Mouse (Mus musculus) gastrocnemius, adult 8-10 months (tissue): Measurements from ENCODE around the gene Gm13283. TPM values are rescaled to one million over a fixed set of nuclear protein-coding genes. Genes with fewer than 3 reads are reported as not detected.

Experiments
- total RNA-seq, 4 experiments: library from RNA; stranded (reverse); gene quantifications; 2 replicates each; pipeline ENCODE4 v1.2.4; 2022

Gm13283 gene
- total RNA-seq, 4 experiments from 2014 or later: not detected

Other genes starting within 250 kb of the Gm13283 start
- gene Ifnb1, start 237.3 kb upstream of the Gm13283 start, total RNA-seq: not detected
- not detected for gene Ifna15, start 201.9 kb upstream of the Gm13283 start, total RNA-seq
- not detected for gene Ifna14, start 188.3 kb upstream of the Gm13283 start, total RNA-seq
- gene Ifna9, start 167.7 kb upstream of the Gm13283 start, total RNA-seq: not detected
- not detected for gene Ifna12, start 156.7 kb upstream of the Gm13283 start, total RNA-seq
- gene C87499, start 125.7 kb upstream of the Gm13283 start, total RNA-seq: not detected
- not detected for gene Ifna13, start 115.7 kb upstream of the Gm13283 start, total RNA-seq
- not detected for gene Ifna16, start 83.2 kb upstream of the Gm13283 start, total RNA-seq
- gene Ifna2, start 76.2 kb upstream of the Gm13283 start, total RNA-seq: not detected
- gene Ifnab, start 68.8 kb upstream of the Gm13283 start, total RNA-seq: not detected
- gene Gm26566, start 38.3 kb upstream of the Gm13283 start, total RNA-seq: under 1 TPM in 3 of 4 experiments, not detected in 1; 0.24 to 0.51 (median 0.38) TPM
- 10 to 100 TPM; 54.5 to 64.5 (median 57.9) TPM for gene Klhl9, start 37.7 kb upstream of the Gm13283 start, total RNA-seq
- not detected for gene Gm13271, start 5.3 kb upstream of the Gm13283 start, total RNA-seq
- not detected for gene Gm13290, start 13.7 kb downstream of the Gm13283 start, total RNA-seq
- not detected for gene Gm13289, start 16.8 kb downstream of the Gm13283 start, total RNA-seq
- gene Gm13272, start 19.7 kb downstream of the Gm13283 start, total RNA-seq: not detected
- not detected for gene Ifnz, start 22.0 kb downstream of the Gm13283 start, total RNA-seq
- gene Gm13276, start 25.6 kb downstream of the Gm13283 start, total RNA-seq: not detected
- gene Gm13277, start 28.5 kb downstream of the Gm13283 start, total RNA-seq: not detected
- not detected for gene Gm13278, start 31.4 kb downstream of the Gm13283 start, total RNA-seq
- not detected for gene Gm13275, start 34.4 kb downstream of the Gm13283 start, total RNA-seq
- gene Gm13279, start 37.3 kb downstream of the Gm13283 start, total RNA-seq: not detected
- gene Gm13285, start 39.5 kb downstream of the Gm13283 start, total RNA-seq: not detected
- gene Gm13287, start 43.1 kb downstream of the Gm13283 start, total RNA-seq: not detected
- gene Gm13288, start 45.4 kb downstream of the Gm13283 start, total RNA-seq: not detected
- not detected for gene Ifna7, start 56.1 kb downstream of the Gm13283 start, total RNA-seq
- gene Ifna11, start 59.8 kb downstream of the Gm13283 start, total RNA-seq: not detected
- gene Ifna6, start 67.3 kb downstream of the Gm13283 start, total RNA-seq: not detected
- gene Ifna5, start 75.4 kb downstream of the Gm13283 start, total RNA-seq: not detected
- not detected for gene Ifna4, start 81.7 kb downstream of the Gm13283 start, total RNA-seq
- gene Ifna1, start 90.0 kb downstream of the Gm13283 start, total RNA-seq: not detected
- not detected for gene Ifne, start 120.1 kb downstream of the Gm13283 start, total RNA-seq